ENCODE assay signal across 15 mouse cellular contexts in the genomic region with DNA sequence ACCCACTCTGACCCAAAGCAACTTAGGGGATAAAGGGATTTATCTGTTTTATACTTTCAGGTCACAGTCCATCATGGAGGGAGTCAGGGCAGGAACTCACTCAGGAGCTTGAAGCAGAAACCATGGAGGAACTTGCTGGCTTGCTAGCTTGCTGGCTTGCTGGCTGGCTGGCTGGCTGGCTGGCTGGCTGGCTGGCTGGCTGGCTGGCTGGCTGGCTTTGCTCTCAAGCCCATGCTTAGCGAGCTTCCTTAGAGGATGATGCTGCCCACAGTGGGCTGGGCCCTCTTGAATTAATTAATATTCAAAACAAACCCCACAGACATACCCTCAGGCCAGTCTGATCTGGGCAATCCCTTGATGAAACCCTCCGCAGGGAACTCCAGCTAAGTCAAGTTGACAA.
"Had no signal": no experiment of that assay in that cellular context is flagged by ENCODE, and none has a peak within 500 bp of the region (broad histone marks: within the 10 kb centered on the region; RNA-seq: fewer than 3 reads in every experiment).

No protein-coding gene starts in this region.

- H3K36me3 ChIP-seq: neural tube, embryonic 15.5 days; stomach, embryonic 15.5 days had no signal

- H3K27me3 ChIP-seq: neural tube, embryonic 15.5 days; stomach, embryonic 15.5 days had no signal

- H3K4me2 ChIP-seq: neural tube, embryonic 15.5 days; stomach, embryonic 15.5 days had no signal

- H3K9ac ChIP-seq: neural tube, embryonic 15.5 days; stomach, embryonic 15.5 days had no signal

- H3K9me3 ChIP-seq: neural tube, embryonic 15.5 days; stomach, embryonic 15.5 days had no signal

- DNase-seq: retina, postnatal 1 day; right cerebral cortex, adult 18-20 months; right cerebral cortex, postnatal 14 days; right cerebral cortex, postnatal 25 days; right cerebral cortex, postnatal 4 days; spleen, adult 18-20 months; thymus, adult 18-20 months; thymus, adult 2 months; thymus, postnatal 14 days; thymus, postnatal 25 days; thymus, postnatal 36 days; thymus, postnatal 4 days had no signal

- H3K27ac ChIP-seq: neural tube, embryonic 15.5 days; stomach, embryonic 15.5 days; stomach, postnatal 0 days had no signal

- H3K4me3 ChIP-seq: neural tube, embryonic 15.5 days; stomach, embryonic 15.5 days had no signal
